Mouse (Mus musculus): Measurements from ENCODE around the gene Pacs2. TPM values are rescaled to one million over a fixed set of nuclear protein-coding genes. Genes with fewer than 3 reads are reported as not detected.

Pacs2 gene
- total RNA-seq, 2 experiments from 2014 or later = 62.8 to 68.0 TPM

DNA sequence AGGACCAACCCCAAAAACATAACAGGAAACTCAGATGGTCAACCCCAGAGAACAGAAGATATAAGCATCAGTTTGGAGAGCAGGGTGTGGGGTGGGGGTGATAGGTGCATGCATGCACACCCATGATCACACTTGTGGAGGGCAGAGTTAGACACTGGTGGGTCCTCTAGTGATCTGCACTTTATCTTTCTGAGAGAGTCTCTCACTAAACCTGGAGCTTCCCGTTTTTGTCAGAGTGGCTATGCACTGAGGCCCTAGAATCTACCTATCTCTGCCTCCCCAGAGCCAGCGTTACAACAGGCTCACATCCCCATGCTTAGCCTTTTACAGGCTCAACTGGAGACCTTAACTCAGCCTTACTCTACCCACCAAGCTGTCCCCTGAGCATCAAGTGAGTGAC is 22.9 kb upstream of the Pacs2 start:
- TF ChIP-seq CTCF (IDR thresholded peaks at IDR 0.05) = no peak
- Histone ChIP-seq H3K27ac (no peak overlapping the region), H3K4me3 (no peak overlapping the region)
- intact Hi-C loops (cut with DNase I) = no loop called here
- no peak for DNase-seq (ENCODE audit: extremely low spot score in 1 of 2, low spot score in 2 of 2)

GRCm38 (mm10) chr12:112994153-112994552 is 20.2 kb upstream of the Pacs2 start:
- Histone ChIP-seq H3K4me3 (no peak overlapping the region), H3K27ac (no peak overlapping the region)
- intact Hi-C loops (cut with DNase I) = no loop called here
- no peak for DNase-seq (ENCODE audit: extremely low spot score in 1 of 2, low spot score in 2 of 2)
- TF ChIP-seq CTCF (IDR thresholded peaks at IDR 0.05) = no peak

DNA sequence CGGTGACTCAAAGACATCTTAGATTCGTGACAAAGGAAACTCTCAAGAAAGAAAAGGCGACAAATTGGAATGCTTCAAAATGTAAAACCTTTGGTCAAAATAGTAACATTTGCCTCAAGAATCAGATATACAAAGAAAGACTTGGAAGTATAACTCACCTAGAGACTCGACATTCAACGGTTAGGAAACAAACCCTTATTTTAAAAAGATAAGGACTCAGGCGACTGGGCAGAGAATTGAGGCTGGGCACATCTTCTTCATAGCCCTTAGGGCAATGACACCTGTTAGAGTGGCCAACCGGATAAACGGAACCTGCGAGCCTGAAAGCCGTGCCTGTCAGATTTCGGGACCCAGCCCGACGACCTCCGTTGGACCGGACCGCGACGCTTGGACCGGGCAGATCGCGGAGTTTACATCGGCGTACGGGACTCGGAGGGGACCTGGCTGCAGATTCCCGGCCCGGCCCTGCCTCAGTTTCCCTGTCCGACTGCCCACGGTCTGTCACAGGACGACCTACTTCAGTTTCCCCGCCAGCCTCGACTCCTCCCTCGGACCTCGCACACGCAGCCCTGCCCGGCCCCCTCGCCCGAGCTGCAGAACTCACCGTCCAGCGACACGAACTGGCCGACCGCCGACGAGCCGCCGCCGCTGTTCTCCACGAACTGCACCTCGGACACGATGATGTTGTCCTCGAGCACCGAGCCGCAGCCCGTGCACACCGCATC is 14.6 kb upstream of the Pacs2 start:
- DNase-seq (ENCODE audit: extremely low spot score in 1 of 2, low spot score in 2 of 2) = no peak
- H3K27ac ChIP-seq = peak overlapping the region; percentile 87
- H3K4me3 ChIP-seq = peak overlapping the region; percentile 73
- intact Hi-C loops (cut with DNase I) = loop anchor here (2.0 to 5.0 kb wide), 3 partner anchors 15 to 103 kb away; partner anchors contain the start of genes Btbd6 and Pacs2
- no peak for TF ChIP-seq CTCF (IDR thresholded peaks at IDR 0.05)

DNA sequence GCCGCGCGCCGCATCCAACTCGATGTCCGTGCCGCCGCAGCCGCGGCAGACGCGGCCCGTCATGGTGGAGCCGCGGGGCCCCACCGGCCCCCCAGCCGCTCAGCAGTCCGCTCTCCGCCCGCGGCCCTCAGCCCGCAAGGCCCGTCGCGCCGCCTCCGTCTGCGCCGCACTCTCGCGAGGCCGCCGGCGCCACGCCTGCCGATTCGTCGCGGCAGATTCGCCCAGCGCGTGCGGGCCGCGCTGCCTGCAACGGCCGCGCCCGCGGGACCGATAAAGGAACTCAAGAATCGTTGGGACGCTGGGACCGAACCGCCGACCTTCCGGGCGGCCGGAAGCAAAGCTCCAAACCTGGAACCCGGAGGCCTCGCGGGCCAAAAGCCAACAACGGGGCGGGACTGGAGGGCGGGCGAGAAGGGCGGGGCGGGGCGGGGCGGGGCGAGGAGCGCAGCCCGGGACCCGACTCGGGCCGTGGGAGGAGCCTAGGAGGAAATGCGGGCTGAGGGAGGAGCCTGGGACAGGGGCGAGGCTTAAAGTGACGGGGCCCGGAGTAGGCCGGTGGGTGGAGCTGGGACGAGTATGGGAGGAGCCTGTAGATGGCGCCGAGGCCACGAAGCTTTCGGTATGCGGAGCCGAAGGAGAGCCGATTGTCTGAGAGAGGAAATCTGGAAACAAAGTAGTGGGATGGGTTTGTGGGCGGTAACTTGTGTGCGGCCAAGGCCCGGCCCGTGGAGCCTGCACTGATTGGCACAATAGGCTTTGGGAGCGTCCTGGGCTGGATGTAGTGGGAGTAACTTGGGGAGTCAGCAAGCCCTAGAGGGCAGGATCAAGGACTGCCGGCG is 13.8 kb upstream of the Pacs2 start, which contains the start of gene Brf1:
Gene Brf1, minus strand, starts transcription at position 411 of the 839 bp plus-strand sequence.
- Histone ChIP-seq H3K4me3 (peak within 1 kb of the TSS; percentile 73), H3K27ac (peak within 1 kb of the TSS; percentile 87)
- intact Hi-C loops (cut with DNase I) = loop anchor here (2.0 to 5.0 kb wide), 3 partner anchors 14 to 102 kb away; partner anchors contain the start of genes Btbd6 and Pacs2
- DNase-seq (ENCODE audit: extremely low spot score in 1 of 2, low spot score in 2 of 2) = peak; percentile 91 to 94
- TF ChIP-seq CTCF (IDR thresholded peaks at IDR 0.05) = peak; percentile 22; the same call in 1 of the 2 replicates

DNA sequence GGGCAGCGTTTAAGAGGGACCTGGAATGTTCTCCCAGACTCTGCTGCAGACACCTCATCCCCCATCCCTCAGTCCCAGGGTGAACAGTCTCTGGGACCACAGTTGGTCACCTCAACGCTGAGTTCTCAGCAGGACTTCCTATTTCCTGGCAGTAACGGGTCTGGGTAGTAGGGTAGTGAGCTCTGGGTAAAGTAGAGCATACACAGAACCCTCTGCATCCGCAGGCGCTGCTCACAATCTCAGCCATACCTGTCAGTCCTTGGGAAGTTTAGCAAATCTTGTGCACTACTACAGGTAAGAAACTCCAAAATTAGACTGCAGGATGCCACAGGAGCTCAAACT is 13.2 kb upstream of the Pacs2 start:
- DNase-seq (ENCODE audit: extremely low spot score in 1 of 2, low spot score in 2 of 2) = no peak
- Histone ChIP-seq H3K4me3 (peak overlapping the region; percentile 73), H3K27ac (peak overlapping the region; percentile 83)
- intact Hi-C loops (cut with DNase I) = loop anchor here (2.0 to 5.0 kb wide), 3 partner anchors 14 to 101 kb away; partner anchors contain the start of genes Btbd6 and Pacs2
- no peak for TF ChIP-seq CTCF (IDR thresholded peaks at IDR 0.05)

DNA sequence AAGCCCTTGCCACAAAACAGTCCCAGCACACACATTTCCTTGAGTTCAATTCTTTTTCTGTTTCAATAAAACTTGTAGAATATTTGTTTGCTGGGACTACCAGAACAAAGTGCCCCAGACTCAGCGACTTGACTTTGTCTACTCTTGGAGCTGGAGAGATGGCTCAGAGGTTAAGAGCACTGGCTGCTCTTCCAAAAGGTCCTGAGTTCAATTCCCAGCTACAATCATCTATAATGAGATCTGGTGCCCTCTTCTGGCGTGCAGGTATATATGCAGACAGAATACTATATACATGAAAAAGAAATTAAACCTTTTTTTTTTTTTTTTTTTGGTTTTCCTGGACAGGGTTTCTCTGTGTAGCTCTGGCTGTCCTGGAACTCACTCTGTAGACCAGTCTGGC is 11.6 kb upstream of the Pacs2 start:
- peak; percentile 42 for TF ChIP-seq CTCF (IDR thresholded peaks at IDR 0.05)
- H3K4me3 ChIP-seq = no peak overlapping the region
- H3K27ac ChIP-seq = no peak overlapping the region
- no peak for DNase-seq (ENCODE audit: extremely low spot score in 1 of 2, low spot score in 2 of 2)
- intact Hi-C loops (cut with DNase I) = loop anchor here (5.0 kb wide), 1 partner anchor 100 kb away; no protein-coding TSS in a partner anchor

- Histone ChIP-seq H3K27ac (no peak overlapping the region), H3K4me3 (no peak overlapping the region)
- TF ChIP-seq CTCF (IDR thresholded peaks at IDR 0.05) = no peak
- intact Hi-C loops (cut with DNase I) = loop anchor here (2.0 to 5.0 kb wide), 3 partner anchors 41 to 98 kb away; partner anchors contain the start of gene Tex22
- DNase-seq (ENCODE audit: extremely low spot score in 1 of 2, low spot score in 2 of 2) = no peak
Observed at GRCm38 (mm10) chr12:113004011-113004410, 10.3 kb upstream of the Pacs2 start.

DNA sequence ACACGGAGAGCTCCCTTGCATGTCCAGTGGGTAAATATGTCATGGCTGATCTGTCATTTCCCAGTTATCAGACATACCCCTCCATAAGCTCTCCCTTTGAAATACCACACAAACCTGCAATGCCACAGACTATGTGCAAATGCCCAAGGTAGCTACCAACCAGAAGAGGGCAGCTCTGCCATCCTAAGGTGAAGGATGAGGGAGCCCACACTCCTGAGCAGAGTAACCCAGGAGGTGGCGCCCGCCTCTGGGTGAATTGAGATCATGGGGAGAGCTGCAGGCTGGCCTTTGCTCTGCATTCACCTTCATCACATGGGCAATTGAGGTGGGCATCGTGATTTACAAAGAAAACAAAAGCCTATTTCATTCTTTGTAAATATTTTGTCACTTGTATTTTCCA is 9.3 kb upstream of the Pacs2 start:
- no peak overlapping the region; the same call in 1 of the 2 replicates for H3K27ac ChIP-seq
- TF ChIP-seq CTCF (IDR thresholded peaks at IDR 0.05) = peak; percentile 75
- intact Hi-C loops (cut with DNase I) = loop anchor here (2.0 to 5.0 kb wide), 3 partner anchors 40 to 97 kb away; partner anchors contain the start of gene Tex22
- H3K4me3 ChIP-seq = no peak overlapping the region
- peak; percentile 51 to 69 for DNase-seq (ENCODE audit: extremely low spot score in 1 of 2, low spot score in 2 of 2)

- peak overlapping the region; percentile 98 for H3K27ac ChIP-seq
- TF ChIP-seq CTCF (IDR thresholded peaks at IDR 0.05) = no peak
- no peak for DNase-seq (ENCODE audit: extremely low spot score in 1 of 2, low spot score in 2 of 2)
- H3K4me3 ChIP-seq = no peak overlapping the region
- intact Hi-C loops (cut with DNase I) = loop anchor here (5.0 kb wide), 1 partner anchor 145 kb away; the partner anchor contains the start of gene Tedc1
Observed at GRCm38 (mm10) chr12:113011702-113012360, 2.5 kb upstream of the Pacs2 start.

DNA sequence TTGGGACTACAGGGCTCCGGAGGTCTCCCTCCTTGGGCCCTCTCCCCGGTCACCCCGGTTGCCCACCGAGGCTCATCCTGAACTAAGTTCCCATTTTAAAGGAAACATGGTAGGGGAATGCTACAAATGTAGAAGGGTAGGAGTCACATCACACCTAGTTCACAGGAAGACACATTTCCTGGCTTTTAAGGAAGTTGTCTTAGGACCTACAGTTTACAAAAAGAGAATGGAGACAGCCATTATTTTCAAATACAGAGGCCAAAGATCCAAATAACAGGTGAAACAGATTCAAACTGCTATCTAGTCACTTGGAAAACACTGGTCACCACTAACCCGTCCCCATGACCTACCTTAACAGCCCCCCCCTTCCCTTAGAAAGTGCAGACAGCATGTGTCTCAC is 1.9 kb upstream of the Pacs2 start:
- Histone ChIP-seq H3K4me3 (no peak overlapping the region), H3K27ac (peak overlapping the region; percentile 98)
- intact Hi-C loops (cut with DNase I) = loop anchor here (5.0 kb wide), 1 partner anchor 145 kb away; the partner anchor contains the start of gene Tedc1
- DNase-seq (ENCODE audit: extremely low spot score in 1 of 2, low spot score in 2 of 2) = no peak
- no peak for TF ChIP-seq CTCF (IDR thresholded peaks at IDR 0.05)

DNA sequence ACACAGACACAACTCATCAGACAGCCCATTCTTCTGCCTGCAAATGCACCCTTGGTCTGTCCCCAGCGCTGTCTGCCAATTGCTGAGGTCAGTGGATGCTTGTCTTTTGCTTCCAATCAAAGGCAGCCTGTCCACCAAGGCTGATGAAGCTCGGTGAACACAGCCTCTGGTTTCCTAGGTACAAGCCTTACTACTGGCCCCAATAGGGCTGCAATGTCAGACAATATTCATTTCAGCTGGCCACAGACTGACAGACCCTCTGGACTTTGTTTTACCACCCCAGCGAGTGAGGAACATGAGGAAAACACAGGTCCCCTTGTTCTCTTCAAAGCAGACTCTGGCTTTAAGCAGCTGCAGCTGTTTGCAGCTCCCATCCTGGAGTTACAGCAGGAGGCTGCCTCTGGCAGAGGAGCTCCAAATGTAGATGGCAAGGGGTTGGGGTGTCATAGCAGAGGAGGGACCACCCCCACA is 1.3 kb upstream of the Pacs2 start:
- peak overlapping the region; percentile 98 for H3K27ac ChIP-seq
- no peak for TF ChIP-seq CTCF (IDR thresholded peaks at IDR 0.05)
- intact Hi-C loops (cut with DNase I) = loop anchor here (5.0 kb wide), 1 partner anchor 144 kb away; the partner anchor contains the start of gene Tedc1
- no peak overlapping the region for H3K4me3 ChIP-seq
- DNase-seq (ENCODE audit: extremely low spot score in 1 of 2, low spot score in 2 of 2) = peak in 1 of 2 experiments; percentile 42

All from left cerebral cortex, adult 2 months (tissue).